Mouse (Mus musculus) small intestine, adult 2 months (tissue): ENCODE measurements around the gene Ccdc13.

Experiments
- CTCF ChIP-seq: fragments of 200-500 bp; IDR thresholded peaks from 2 replicates; pipeline ENCODE4 v1.5.1; 2012; ENCODE audit warnings: low read depth, mild to moderate bottlenecking, control low read depth, inconsistent platforms, low read length, moderate library complexity, mixed read lengths; ENCODE audit not compliant: insufficient replicate concordance, insufficient read length; ENCODE audit errors: extremely low read depth
- POLR2A ChIP-seq: fragments of 200-500 bp; IDR thresholded peaks from 2 replicates; pipeline ENCODE4 v1.6.1; 2012; ENCODE audit warnings: low read depth, mild to moderate bottlenecking, control low read depth, inconsistent platforms, low read length, moderate library complexity

DNA sequence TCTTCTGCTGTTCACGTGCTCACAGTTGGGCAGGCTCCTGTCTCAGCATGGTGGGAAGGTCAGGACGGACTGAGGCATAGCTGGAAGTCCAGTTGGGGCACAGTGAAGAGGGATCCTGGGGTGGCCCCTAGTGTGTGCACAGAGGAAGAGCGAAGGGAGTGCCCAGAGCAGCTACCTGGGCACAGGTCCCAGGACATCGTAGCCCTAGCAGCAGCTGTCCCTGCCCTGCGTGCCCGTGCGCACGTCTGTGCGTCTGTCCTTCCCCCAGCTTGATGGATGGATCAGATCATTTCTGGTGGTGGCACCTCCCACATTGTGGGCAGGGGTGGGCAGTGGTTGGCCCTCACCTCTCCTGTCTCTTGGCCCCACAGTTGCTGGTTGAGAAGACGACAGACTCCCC, 77.0 kb downstream of the Ccdc13 start:
- no peak for TF ChIP-seq CTCF
- TF ChIP-seq POLR2A, result no peak
